Mouse (Mus musculus) myocyte (in vitro differentiated cells): Measurements from ENCODE around the gene Furin. TPM values are rescaled to one million over a fixed set of nuclear protein-coding genes. Genes with fewer than 3 reads are reported as not detected.

ENCODE experiments used
- H3K27me3 ChIP-seq: one replicate; pipeline ENCODE4 v1.6.1; 2011; ENCODE audit not compliant: control insufficient read depth, insufficient read depth, insufficient read length
- H3K36me3 ChIP-seq: one replicate; pipeline ENCODE4 v1.6.1; 2011; ENCODE audit not compliant: control insufficient read depth, insufficient read depth
- H3K4me2 ChIP-seq: one replicate; pipeline ENCODE4 v1.6.1; 2011; ENCODE audit warnings: low read depth, control low read depth
- H3K4me3 ChIP-seq: one replicate; pipeline ENCODE4 v1.5.1; 2011; ENCODE audit warnings: mild to moderate bottlenecking, control low read depth, moderate library complexity
- H3K79me2 ChIP-seq: one replicate; pipeline ENCODE4 v1.6.1; 2011; ENCODE audit not compliant: control insufficient read depth, insufficient read depth
- H3ac ChIP-seq: one replicate; pipeline ENCODE4 v1.6.1; 2011; ENCODE audit not compliant: control insufficient read depth, insufficient read length
- CEBPB ChIP-seq: IDR thresholded peaks from 2 replicates; pipeline ENCODE4 v1.6.1; 2011; ENCODE audit warnings: mild to moderate bottlenecking, moderate library complexity; ENCODE audit not compliant: poor library complexity, insufficient read depth, severe bottlenecking
- E2F4 ChIP-seq: IDR thresholded peaks from one replicate; pipeline ENCODE4 v1.6.1; 2011; ENCODE audit warnings: mild to moderate bottlenecking, control low read depth, moderate library complexity; ENCODE audit not compliant: insufficient read depth
- MAX ChIP-seq: IDR thresholded peaks from one replicate; pipeline ENCODE4 v1.6.1; 2011; ENCODE audit warnings: low read depth, mild to moderate bottlenecking, control low read depth
- MYOD1 ChIP-seq, 3 experiments: IDR thresholded peaks; one replicate each; pipeline ENCODE4 v1.6.1; 2011; ENCODE audit warnings: control low read depth in 2 of 3, low read depth in 2 of 3, mild to moderate bottlenecking in 2 of 3, moderate library complexity in 1 of 3; ENCODE audit not compliant: insufficient read length in 2 of 3, control insufficient read depth in 1 of 3
- MYOG ChIP-seq, 3 experiments: IDR thresholded peaks; one replicate each; pipeline ENCODE4 v1.6.1; 2011; ENCODE audit warnings: control low read depth in 2 of 3, low read depth in 2 of 3, mild to moderate bottlenecking in 2 of 3; ENCODE audit not compliant: insufficient read length in 2 of 3, control insufficient read depth in 1 of 3, insufficient read depth in 1 of 3
- POLR2A ChIP-seq: IDR thresholded peaks from one replicate; pipeline ENCODE4 v1.6.1; 2011; ENCODE audit warnings: low read depth, mild to moderate bottlenecking, control low read depth, moderate library complexity; ENCODE audit not compliant: insufficient read length
- POLR2AphosphoS2 ChIP-seq: IDR thresholded peaks from one replicate; pipeline ENCODE4 v1.6.1; 2011; ENCODE audit warnings: low read depth, control low read depth; ENCODE audit not compliant: insufficient read length
- REST ChIP-seq: IDR thresholded peaks from one replicate; pipeline ENCODE4 v1.6.1; 2011; ENCODE audit warnings: mild to moderate bottlenecking, control low read depth, moderate library complexity; ENCODE audit not compliant: insufficient read depth, insufficient read length
- SRF ChIP-seq: IDR thresholded peaks from one replicate; pipeline ENCODE4 v1.6.1; 2011; ENCODE audit warnings: low read depth; ENCODE audit not compliant: control insufficient read depth, insufficient read length
- TCF12 ChIP-seq: IDR thresholded peaks from one replicate; pipeline ENCODE4 v1.6.1; 2011; ENCODE audit warnings: mild to moderate bottlenecking, control low read depth; ENCODE audit not compliant: poor library complexity, insufficient read depth, severe bottlenecking
- TCF3 ChIP-seq: IDR thresholded peaks from one replicate; pipeline ENCODE4 v1.6.1; 2011; ENCODE audit warnings: low read depth, control low read depth; ENCODE audit not compliant: insufficient read length
- USF1 ChIP-seq: IDR thresholded peaks from one replicate; pipeline ENCODE4 v1.6.1; 2011; ENCODE audit warnings: low read depth, mild to moderate bottlenecking, control low read depth, moderate library complexity
- polyA plus RNA-seq: library from polyadenylated mRNA; unstranded; fragments of >200 nt; fragmentation: generic; extraction: Trizol; gene quantifications from one replicate; pipeline ENCODE4 v1.2.1, GENCODE M21; 2012; ENCODE audit warnings: missing spikeins

The Furin gene
- polyA plus RNA-seq, 1 experiment: 64.1 TPM

DNA sequence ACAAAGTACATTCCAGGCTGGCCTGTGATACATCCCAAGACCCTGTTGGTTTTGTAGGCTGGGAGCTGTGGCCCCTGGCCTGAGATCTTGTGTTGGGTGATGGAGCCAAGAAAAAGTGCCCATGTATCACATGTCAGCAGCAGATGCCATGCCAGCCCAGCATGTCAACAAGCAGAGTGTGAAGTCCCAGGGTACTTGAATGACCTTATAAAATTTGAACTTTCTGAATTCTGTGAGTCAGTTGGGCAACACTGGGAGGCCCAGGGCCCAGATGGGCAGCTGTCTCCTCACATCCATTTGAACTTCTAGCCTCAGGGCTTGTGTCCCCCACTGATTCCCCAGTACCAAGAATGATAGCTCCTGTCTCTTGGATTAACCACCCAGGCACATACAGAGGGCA, 12.4 kb upstream of the Furin start:
- Histone ChIP-seq H3K4me2 (no peak overlapping the region), H3ac (no peak overlapping the region), H3K79me2 (no peaks in the 10 kb centered on the region), H3K27me3 (no peaks in the 10 kb centered on the region), H3K4me3 (no peak overlapping the region), H3K36me3 (no peaks in the 10 kb centered on the region)
- no peak for TF ChIP-seq POLR2A
- no peak for TF ChIP-seq TCF3
- TF ChIP-seq E2F4: no peak
- TF ChIP-seq CEBPB: no peak
- TF ChIP-seq SRF: no peak
- TF ChIP-seq REST: no peak

DNA sequence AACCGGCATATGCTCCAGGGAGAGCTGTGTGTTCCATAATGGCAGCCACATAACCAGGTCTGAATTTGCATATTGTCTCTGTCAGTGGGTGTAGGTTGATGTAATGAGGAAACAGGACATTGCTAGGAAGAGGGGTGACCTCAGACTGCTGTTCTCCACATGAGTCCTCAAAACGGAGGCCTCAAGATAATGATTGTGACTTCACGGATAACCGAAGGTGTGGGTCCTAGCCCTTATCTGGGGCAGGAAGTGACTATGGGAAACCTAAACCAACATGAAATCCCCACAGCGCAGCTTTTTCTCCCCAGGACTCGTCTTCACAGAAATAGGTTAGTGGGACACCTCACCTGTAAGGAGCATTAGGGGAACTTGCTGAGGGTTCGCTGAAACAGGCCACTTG, 11.7 kb upstream of the Furin start:
- no peaks in the 10 kb centered on the region for H3K27me3 ChIP-seq
- H3ac ChIP-seq: no peak overlapping the region
- no peaks in the 10 kb centered on the region for H3K36me3 ChIP-seq
- H3K4me3 ChIP-seq: no peak overlapping the region
- no peak overlapping the region for H3K4me2 ChIP-seq
- no peaks in the 10 kb centered on the region for H3K79me2 ChIP-seq
- TF ChIP-seq MYOD1 (IDR thresholded peaks at IDR 0.05; ENCODE audit: control insufficient read depth in 1 of 3, insufficient read length in 2 of 3, low read depth in 2 of 3): no peak
- no peak for TF ChIP-seq MYOG (IDR thresholded peaks at IDR 0.05; ENCODE audit: control insufficient read depth in 1 of 3, insufficient read depth in 1 of 3, insufficient read length in 2 of 3, low read depth in 2 of 3)
- TF ChIP-seq CEBPB: no peak
- no peak for TF ChIP-seq REST
- TF ChIP-seq POLR2AphosphoS2: no peak
- TF ChIP-seq USF1: no peak
- no peak for TF ChIP-seq TCF3
- TF ChIP-seq E2F4: no peak
- no peak for TF ChIP-seq TCF12
- TF ChIP-seq MAX: no peak
- TF ChIP-seq POLR2A: no peak
- no peak for TF ChIP-seq SRF

DNA sequence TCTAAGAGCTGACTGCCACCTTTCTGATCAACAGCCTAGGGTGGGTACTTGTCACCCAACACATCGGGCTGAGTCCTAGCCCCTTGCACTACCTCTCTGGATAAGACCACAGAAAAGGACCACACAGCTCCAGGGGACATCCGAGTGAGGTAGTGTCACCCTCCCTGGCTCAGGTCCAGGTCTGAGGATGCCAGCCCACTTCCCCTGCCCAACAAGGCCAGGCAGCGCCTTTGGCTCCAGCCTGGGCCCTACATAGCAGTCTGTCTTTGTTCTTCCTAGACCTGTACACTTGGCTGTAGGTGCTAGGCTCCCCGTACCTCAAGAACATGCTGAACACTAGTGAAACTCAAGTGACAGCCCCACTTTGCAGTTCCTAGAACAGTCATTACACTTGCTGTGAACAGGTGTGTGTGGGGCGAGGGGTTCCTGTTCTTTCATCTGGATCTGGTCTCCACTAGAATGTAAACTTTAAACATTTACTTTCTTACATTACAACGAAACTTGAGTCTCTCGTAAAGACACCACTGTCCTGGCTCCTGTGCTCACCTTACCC, 9.1 kb upstream of the Furin start:
- Histone ChIP-seq H3ac (no peak overlapping the region), H3K4me3 (no peak overlapping the region), H3K4me2 (no peak overlapping the region), H3K36me3 (no peaks in the 10 kb centered on the region), H3K79me2 (no peaks in the 10 kb centered on the region), H3K27me3 (no peaks in the 10 kb centered on the region)
- TF ChIP-seq POLR2A (no peak), SRF (no peak), MYOD1 (IDR thresholded peaks at IDR 0.05; ENCODE audit: control insufficient read depth in 1 of 3, insufficient read length in 2 of 3, low read depth in 2 of 3) (no peak), MAX (no peak), E2F4 (no peak), CEBPB (no peak), MYOG (IDR thresholded peaks at IDR 0.05; ENCODE audit: control insufficient read depth in 1 of 3, insufficient read depth in 1 of 3, insufficient read length in 2 of 3, low read depth in 2 of 3) (no peak), REST (no peak)

- H3K27me3 ChIP-seq: no peaks in the 10 kb centered on the region
- H3K79me2 ChIP-seq: no peaks in the 10 kb centered on the region
- H3ac ChIP-seq: no peak overlapping the region
- H3K4me3 ChIP-seq: no peak overlapping the region
- TF ChIP-seq MYOD1 (IDR thresholded peaks at IDR 0.05; ENCODE audit: control insufficient read depth in 1 of 3, insufficient read length in 2 of 3, low read depth in 2 of 3): no peak
- no peak for TF ChIP-seq POLR2A
- TF ChIP-seq SRF: no peak
- TF ChIP-seq CEBPB: no peak
- no peak for TF ChIP-seq MAX
- TF ChIP-seq TCF12: no peak
- no peak for TF ChIP-seq POLR2AphosphoS2
- TF ChIP-seq REST: no peak
- no peak for TF ChIP-seq USF1
- TF ChIP-seq TCF3: no peak
- TF ChIP-seq E2F4: no peak
- TF ChIP-seq MYOG (IDR thresholded peaks at IDR 0.05; ENCODE audit: control insufficient read depth in 1 of 3, insufficient read depth in 1 of 3, insufficient read length in 2 of 3, low read depth in 2 of 3): no peak
- no peaks in the 10 kb centered on the region for H3K36me3 ChIP-seq
- H3K4me2 ChIP-seq: no peak overlapping the region
These were observed 8.5 kb upstream of the Furin start for GRCm38 (mm10) chr7:80413512-80414302.

GRCm38 (mm10) chr7:80412781-80413180, 7.5 kb upstream of the Furin start:
- no peak for TF ChIP-seq POLR2A
- TF ChIP-seq MYOD1 (IDR thresholded peaks at IDR 0.05; ENCODE audit: control insufficient read depth in 1 of 3, insufficient read length in 2 of 3, low read depth in 2 of 3): no peak
- TF ChIP-seq USF1: no peak
- no peak for TF ChIP-seq SRF
- TF ChIP-seq POLR2AphosphoS2: no peak
- TF ChIP-seq MYOG (IDR thresholded peaks at IDR 0.05; ENCODE audit: control insufficient read depth in 1 of 3, insufficient read depth in 1 of 3, insufficient read length in 2 of 3, low read depth in 2 of 3): no peak
- TF ChIP-seq CEBPB: no peak
- H3ac ChIP-seq: no peak overlapping the region
- no peaks in the 10 kb centered on the region for H3K27me3 ChIP-seq
- no peak overlapping the region for H3K4me2 ChIP-seq
- no peaks in the 10 kb centered on the region for H3K79me2 ChIP-seq
- no peak overlapping the region for H3K4me3 ChIP-seq
- H3K36me3 ChIP-seq: no peaks in the 10 kb centered on the region
